Mouse (Mus musculus): ENCODE measurements at regions not wholly inside any gene's neighbourhood (a gene's known extent, or its start where the extent isn't known, plus 50 kb on each side); places are given as distances from the start of the nearest gene placed in this dataset.
"Not testable (repeated sequence)": the region's sequence is repeated elsewhere in the genome, so short reads cannot be mapped to it uniquely, and the experiment has no call there.

DNA sequence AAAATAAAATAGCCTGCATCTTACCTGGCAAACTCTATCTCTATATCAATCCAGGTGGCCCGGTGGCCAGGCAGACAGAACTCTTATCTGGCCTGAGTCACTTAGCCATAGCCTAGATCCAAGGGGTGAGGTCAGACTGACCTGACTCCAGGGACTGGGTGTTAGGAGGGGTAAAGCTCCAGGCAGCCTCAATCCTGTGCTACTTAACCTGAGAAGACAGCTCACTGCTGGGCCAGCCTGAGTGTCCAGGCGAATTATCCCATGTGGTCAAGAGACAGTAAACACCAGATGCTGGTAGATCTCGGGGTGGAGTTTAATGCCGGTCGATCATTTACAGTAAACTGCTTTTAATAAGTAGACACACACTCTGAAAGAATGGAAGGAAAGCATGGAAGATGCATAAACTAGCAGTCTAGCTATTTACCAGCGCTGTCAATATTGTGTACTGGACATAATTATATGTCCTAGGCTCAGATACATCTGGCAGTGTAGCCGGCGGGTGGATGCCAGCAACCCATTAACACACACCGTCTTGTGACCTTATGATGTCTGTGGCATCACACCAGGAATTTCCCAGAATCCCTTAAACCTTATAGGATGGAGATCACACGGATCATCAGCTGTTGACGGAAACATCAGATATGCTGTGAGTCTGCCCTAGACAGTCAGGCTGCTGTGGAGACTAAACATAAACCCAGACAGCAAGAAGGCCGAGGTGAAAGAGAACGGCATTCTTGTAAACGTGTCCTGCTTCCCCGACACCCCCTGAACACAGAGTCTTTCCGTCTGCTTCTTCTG lies 153.9 kb upstream of the Ubl3 start:
- no peak for DNase-seq (ENCODE audit: low spot score in 2 of 2)

DNA sequence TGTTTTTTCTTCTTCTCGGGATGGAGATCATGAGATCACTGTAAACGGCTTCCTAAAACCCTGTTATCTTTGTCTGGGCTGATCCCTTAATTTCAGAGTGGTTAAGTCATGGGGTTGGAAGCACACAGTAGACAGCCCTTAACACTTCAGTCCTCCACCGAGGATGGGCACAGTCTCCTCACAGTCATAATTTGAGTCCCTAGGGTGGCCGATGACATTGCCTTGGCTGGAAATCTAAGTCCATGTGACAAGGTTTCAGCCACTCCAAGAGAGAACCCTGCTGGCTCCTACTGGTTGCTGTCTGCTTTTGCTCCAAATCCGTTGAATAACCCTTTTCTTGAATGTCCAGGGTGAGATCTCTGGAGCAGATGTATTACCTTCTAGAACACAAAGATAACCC lies 152.2 kb upstream of the Ubl3 start:
- no peak for DNase-seq (ENCODE audit: low spot score in 2 of 2)

DNA sequence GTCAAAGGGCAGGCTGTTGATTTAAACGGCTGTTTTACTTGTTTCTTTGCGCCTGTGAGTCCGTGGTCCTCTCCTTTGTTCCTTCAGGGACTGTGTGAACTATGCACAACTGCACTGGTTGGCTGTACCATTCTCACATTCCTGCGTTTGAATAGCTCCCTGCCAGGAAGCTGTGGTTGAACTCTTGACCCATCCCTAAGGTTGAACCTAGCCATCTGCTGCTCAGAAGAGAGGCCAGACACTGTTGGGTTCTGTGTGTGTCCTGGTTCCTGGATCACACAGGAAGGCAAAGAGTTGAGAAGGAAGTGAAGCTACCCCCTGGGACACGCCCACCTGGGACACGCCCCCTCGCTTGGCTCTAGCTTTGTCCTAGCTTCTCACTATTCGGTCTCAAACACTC lies 149.3 kb upstream of the Ubl3 start:
- no peak for DNase-seq (ENCODE audit: low spot score in 2 of 2)

DNA sequence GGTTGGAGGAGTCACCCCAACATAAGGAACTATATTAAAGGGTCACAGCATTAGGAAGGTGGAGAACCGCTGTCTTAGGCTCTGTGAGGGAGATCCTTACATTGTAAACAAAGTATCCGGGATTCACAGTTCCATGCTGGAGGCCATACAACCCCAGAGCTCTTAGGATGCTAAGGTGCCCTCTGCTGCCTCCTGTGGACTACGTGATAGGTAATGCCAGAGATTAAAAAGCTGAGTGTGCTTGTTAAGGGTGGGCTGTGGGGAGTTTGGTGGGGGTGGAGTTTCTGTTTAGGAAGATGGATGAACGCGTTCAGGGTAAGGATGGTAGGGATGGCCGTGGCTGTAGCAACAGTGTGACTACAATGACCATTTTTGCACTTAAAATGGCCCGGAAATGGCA lies 148.4 kb upstream of the Ubl3 start:
- no peak for DNase-seq (ENCODE audit: low spot score in 2 of 2)

DNA sequence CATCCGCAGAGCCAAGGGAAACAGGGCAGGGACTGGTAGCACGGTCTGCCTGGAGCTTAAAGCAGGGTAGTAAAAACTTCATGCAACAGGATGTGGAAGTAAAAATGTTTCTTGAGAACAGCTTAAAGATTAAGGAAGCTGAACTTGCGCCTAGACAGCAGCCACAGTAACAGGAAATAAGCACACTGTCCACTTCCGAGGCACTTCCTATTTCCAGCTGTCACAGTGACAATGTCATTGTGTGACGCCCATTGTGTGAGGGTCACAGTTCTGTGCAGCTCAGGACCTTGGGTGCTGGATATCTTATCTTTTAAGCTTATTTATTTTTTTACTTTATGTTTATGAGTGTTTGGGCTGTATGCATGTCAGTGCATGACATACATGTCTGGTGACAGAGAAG lies 147.7 kb upstream of the Ubl3 start:
- no peak for DNase-seq (ENCODE audit: low spot score in 2 of 2)

DNA sequence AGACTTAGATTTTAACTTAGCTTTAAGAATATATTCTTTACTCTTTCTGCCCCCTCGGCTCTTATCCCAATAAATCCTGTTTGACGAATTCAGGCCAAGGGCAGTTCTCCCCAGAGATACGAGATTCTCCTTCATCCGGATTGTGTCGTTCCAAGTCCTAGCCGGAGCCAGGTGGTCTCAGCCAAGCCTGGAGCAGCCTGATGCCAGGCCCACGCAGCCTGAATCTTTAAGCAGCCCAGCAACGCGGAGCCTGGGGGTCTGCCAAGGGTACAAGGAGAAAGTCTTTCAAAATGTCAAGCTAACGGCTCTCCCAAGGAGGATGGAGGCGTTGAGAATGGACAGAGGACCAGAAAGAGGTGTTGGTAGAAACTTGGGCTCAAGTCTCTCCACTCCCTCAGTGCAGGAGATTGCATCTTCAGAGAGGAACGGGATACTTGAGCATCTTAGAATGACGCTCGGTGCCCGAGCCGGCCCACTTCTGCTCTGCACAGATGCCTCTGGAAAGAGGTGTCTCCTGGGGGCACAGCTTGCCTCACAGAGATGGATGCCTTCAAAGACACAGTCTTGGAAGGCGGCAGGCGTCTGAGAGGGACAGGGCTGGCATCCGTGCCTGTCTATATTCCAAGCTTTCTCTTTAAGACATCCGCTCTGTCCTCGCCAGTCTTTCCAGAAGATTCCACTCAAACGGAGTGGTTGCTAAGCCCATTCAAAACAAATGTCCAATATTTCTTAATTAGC lies 145.2 kb upstream of the Ubl3 start:
- DNase-seq (ENCODE audit: low spot score in 2 of 2), result no peak

DNA sequence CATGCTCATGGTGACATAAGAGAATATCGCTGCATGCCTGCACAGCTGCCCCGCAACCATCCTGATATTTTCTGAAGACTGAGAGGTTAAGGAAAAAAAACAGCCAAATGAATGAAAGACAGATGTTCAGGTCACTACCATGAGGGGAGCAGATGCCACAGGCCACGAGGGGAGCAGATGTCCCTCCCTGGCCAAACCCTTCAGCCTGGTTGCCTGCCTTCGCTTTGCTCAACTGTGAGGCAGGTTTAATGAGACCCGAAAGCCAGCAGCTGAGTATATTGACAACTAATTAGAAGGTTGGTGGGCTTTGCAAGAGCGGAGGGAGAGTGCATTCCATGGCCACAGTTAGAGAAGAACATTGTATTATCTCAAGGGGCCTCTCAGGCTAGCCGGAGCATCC lies 141.8 kb upstream of the Ubl3 start:
- DNase-seq (ENCODE audit: low spot score in 2 of 2), result no peak

DNA sequence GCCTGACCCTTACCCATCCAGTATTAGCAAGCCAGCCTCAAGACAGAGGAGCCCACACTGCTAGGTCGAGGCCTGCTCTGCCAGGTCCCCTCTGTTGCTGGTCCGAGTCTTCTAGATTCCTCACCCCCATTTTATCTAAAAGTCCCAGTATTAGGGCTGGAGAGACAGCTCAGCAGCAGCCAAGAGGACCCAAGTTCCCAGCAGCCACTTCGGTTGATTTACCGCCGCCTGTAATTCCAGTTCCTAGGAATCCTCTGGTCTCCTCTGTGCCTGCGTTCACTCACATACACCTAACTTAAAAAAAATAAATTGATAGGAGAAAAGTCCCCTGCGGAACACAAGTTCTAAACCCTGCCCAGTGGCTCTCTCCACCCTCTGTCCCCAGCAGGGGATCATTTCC lies 138.9 kb upstream of the Ubl3 start:
- no peak for DNase-seq (ENCODE audit: low spot score in 2 of 2)

DNA sequence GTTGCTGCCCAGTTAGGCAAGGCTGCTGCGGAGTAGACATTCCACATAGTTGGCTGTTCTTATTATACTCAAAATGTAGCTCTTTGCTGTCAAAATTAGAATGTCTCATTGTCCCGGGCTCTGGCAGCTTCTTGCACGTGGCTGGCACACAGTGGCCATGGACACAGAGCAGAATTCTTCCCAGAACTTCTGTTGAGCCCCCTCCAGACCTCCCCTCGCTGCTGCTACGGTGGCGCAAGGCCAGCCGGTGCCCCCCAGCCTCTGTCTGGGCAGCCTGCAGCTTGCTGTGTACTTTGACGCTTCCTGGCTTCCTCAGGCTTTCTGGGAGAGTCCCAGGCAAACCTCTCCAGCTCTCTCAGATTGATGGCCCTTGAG lies 138.2 kb upstream of the Ubl3 start:
- no peak for DNase-seq (ENCODE audit: low spot score in 2 of 2)

DNA sequence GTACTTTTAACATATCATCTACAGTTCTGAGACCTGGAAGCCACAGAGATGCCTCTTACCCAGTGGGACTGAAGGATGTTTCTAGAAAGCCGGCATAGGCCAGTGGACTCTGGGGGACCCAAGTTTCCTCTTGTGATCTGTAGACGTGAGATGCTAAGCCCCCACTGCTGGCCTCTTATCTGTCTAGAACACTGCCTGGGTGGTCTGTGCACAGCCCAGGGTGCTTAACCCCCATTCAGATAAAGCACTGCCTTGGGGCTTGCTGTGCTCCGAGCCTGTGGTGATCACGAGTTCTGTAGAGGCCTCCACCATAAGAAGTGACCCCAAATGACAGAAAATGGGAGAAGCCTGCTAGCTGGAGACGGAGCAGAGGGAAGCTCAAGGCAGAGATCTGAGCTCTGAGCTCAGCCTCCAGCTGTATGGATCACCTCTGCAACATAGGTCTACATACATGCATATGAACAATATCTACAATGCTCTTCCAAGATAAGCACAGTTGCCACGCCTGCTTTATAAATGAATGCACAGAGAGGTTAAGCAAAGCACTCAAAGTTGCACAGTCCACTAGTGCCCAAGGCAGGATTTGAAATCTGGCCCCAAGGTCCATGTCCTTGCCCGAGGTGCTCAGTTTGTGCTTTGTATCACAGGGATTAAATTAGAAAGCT lies 137.7 kb upstream of the Ubl3 start:
- no peak for DNase-seq (ENCODE audit: low spot score in 2 of 2)

DNA sequence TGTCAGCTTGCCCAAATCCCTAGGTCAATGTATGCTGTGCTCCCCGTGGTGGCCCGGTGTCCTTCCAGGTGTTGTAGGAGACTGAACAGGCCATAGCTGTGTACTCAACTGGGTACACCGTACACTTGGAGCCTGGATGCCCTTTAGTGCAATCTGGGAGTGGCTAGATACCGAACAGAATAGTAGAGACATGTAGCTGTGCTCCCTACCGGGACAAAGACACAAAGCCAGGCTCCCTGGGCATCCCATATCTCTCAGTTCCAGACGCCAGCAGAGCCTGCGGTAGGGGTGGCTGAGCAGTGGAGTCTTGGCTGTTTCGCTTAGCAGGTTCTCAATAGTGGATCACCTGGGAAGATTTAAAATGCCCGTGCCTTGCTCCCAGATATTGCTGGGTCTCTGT lies 136.7 kb upstream of the Ubl3 start:
- DNase-seq (ENCODE audit: low spot score in 2 of 2), result no peak

DNA sequence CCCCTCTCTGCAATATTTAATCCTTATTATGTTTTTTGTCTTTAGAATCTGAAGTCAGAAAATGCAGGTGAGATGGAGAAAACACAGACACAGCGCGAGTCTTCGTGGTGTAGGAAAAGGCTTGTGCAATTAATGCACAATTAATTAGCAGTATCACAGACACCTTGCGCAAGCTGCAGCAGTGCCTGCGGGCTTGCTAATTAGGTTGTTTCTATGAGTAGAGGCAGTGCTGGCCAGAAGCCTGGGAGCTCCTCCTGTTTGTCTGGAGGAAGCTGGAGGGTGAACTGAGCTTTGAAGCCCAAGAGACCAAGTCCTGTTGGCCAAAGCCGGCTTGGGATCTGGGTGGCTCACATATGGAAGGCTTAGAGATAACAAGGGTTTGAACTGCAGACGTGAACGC lies 135.9 kb upstream of the Ubl3 start:
- no peak for DNase-seq (ENCODE audit: low spot score in 2 of 2)

DNA sequence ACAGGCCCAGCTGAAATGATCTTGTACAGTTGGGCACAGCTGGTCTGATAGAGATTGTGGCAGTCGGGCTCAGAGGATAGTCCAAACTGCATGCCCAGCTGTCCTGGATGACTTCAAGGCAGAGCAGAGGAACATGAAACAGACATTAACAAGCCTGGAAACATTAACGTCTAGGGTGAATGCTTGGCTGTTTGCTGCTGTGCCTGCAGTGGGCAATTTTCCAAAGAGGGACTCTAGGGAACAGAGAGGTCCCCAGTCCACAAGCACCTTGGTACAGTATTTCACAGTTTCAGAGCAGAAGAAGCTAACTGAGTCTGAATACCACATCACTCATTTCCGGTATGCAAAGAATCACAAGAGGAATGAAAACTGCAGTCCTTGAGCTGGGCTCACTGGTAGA lies 135.2 kb upstream of the Ubl3 start:
- no peak for DNase-seq (ENCODE audit: low spot score in 2 of 2)

DNA sequence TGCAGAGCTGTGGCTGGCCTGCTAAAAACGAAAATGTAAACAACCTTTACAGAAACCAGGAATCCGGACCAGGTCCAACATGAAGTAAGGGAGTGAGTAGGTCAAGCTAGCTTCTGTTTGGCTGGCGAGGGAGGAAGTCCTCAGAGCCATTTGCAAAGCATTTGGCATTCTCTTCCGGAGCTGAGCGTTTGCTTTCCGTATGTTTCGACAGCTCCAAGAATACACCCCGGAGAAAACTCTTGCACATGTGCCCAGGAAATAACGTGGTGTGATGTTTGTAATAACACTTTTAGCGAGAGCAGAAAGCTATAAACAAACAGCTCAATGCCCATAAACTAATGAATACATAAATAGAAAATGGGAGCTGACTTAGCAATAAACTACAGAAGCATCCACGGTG lies 131.6 kb upstream of the Ubl3 start:
- no peak for DNase-seq (ENCODE audit: low spot score in 2 of 2)

DNA sequence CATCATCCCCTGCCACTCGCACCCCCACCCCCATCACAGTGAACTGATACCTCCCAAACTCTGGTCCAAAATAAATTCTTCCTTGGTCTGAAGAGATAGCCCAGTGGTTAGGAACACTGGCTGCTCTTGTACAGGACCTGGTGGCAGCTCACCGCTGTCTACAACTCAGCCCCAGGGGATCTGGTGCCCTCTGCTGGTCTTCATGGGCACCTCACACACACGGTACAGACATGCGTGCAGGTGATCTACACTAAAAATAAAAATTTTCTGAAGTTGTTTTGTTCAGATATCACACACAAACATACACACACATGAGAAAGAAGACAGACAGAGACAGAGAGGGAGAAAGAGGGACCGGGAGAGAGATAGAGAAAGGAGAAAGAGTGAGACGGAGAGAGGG lies 130.0 kb upstream of the Ubl3 start:
- no peak for DNase-seq (ENCODE audit: low spot score in 2 of 2)

DNA sequence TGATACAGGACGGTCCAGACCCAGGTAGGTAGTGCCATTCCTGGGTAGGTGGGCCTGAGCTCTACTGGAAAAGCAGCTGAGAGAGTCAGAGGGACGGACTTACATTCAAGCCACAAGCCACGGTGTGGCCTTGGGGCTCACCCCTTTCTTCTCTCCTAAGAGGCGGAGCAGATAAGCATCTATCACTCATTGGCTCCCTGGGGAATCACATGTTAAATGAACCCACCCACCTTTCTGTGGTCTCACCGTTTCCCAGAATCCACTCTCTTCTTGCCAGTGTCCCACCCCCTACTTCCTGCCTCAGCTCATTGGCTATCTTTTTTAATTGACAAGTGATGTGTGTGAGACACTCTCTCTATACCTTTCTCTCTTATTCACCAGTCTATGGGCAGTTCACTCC lies 127.8 kb upstream of the Ubl3 start:
- DNase-seq (ENCODE audit: low spot score in 2 of 2), result no peak

DNA sequence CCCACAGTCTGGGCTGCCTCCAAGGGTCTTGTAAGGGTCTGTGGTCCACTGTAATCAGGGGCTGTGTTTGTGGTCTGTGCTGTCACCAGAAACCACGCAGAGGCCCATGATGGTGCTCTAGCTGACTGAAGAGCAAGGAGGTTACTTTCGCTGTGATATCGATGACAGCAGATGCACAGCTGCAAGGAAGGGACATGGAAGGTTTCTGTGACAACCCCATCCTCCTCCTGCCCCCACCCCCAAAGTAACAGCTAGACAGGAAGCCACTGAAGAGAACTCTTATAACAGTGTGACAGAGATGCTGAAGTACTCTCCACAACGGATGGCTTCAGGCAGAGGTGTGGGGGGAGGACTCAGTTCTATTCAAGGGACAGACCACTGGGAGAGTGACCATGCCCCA lies 127.0 kb upstream of the Ubl3 start:
- DNase-seq (ENCODE audit: low spot score in 2 of 2), result no peak

DNA sequence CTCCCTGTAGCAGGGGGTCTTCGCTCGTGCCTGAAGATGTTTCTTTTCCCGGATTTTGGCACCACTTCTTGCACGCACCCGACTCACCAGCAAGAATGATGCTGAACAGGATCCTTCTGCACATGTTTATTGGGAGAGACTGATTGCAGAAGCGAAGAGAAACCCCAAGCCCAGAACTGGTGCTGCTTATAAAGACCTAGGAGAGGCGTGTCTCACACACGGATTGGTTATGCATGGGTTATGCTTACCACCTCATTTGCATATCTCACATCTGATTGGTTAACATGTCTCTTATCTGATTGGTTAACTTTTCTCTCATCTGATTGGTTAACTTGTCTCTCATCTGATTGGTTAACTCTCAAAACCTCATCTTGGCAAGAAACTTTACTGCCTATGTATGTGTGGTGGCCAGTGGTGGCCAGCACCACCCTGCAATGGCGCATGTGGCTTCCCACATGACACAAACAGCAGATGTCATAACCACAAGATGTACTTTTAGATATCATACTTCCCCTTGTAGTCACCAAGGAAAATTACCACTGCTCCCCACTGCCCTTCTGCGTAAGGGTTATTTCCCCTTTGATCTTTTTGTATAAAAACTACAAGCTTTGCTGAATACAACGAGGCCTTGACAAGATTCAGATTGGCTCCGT lies 125.8 kb upstream of the Ubl3 start:
- DNase-seq (ENCODE audit: low spot score in 2 of 2), result not testable (repeated sequence)

DNA sequence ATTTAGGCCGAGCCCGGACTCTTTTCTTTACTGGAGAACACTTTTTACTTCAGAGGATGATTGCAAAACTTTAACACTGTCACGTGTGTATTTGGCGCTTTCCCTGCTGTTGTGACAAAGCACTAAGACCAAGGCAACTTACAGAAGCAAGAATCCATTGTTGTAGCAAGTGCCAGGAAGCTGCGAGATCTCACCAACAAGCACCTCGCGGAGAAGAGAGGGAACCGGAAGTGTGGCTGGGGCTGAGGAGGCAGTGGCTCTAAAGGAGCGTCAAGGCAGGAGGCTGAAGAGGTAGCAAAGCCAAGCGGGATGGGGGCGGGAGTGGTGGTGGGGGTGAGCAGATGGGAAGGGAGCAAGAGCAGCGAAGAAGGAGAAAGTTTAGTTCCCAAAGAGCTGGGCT lies 121.7 kb upstream of the Ubl3 start:
- no peak for DNase-seq (ENCODE audit: low spot score in 2 of 2)

DNA sequence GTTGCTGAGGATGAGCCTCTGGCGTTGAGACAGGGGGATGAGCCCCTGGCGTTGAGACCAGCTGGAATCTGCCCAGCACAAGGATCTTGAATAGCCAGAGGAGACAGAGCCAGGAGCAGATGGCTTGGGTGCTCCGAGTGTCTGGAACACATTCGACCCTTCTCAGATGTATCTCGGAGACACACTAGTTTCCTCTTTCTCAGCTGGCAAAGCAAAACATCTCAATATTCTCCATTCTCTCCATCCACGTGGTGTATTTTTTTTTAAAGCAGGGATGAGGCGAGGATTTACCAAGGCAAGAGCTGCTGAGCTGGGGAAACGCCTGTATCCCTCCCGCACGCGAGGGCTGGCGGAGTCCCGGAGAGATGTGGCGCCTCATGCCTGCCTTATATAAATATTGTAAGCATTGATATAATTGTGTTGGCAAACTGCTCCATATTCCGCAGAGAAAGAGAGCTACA lies 109.7 kb upstream of the Ubl3 start:
- DNase-seq (ENCODE audit: low spot score in 2 of 2), result no peak

DNA sequence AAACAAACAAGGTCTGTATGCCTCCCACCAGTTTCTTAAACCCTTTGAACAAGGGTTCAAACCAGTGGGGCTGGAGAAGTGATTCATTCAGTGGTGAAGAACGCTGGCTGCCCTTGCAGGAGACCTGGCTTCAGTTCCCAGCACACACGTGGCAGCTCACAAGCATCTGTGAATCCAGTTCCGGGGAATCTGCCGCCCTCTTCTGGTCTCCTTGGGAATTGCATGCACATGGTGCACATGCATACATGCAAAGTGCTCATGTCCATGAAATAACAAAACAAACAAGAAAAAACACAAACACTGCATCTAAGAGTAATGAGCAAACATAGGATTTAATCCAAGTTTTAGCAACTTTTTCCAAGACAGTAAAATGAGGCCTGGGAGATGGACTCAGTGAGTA lies 108.5 kb upstream of the Ubl3 start:
- no peak for DNase-seq (ENCODE audit: low spot score in 2 of 2)

DNA sequence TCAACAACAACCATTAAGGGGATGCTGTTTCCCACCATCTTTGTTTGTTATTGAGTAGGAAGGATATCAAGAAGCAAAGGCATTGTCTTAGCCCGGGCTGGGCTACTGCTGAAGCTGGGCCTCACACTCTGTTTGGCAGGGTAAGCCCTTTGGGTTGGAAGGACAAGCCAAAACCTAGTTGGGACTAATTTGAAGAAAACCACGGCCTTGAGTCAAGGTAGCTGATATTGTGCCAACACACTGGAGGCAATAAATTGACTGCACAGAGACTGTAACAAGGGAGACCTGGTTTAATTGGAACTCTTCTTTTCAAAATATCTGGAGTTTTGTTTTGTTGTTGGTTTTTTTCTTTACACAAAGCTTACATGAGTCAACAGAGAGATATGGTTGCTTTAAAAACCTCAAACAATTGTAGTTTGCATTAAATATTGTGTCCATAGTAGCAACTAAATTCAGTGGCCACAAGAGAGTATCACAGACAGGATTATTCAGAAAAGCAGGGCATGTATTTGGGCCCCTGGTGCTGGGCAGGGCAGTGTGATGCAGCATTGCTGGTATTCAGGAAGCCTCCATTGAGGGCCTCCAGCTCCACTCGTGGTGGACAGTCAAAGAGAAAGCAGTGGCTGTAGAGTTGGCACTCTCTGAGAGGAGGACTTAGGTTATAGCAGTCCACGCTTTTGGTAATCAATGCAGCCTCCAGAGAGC lies 105.5 kb upstream of the Ubl3 start:
- no peak for DNase-seq (ENCODE audit: low spot score in 2 of 2)
